Mouse (Mus musculus) ovary, adult 18-20 months (tissue): ENCODE results near the gene Gm14743.
"Not testable (repeated sequence)": the region's sequence is repeated elsewhere in the genome, so short reads cannot be mapped to it uniquely, and the experiment has no call there.

ENCODE experiments used
- DNase-seq: peaks from one replicate; pipeline ENCODE4 v3.0.0; 2022; ENCODE audit warnings: low spot score, mixed read lengths

Gene Gm14743

GRCm38 (mm10) chrX:78245821-78246220 is at the start of gene Gm14743:
TSS of gene Gm14743 (minus strand) at chrX:78245921.
- not testable (repeated sequence) for DNase-seq

- no peak for DNase-seq
Measured at GRCm38 (mm10) chrX:78202829-78203228, 42.9 kb downstream of the Gm14743 start.

GRCm38 (mm10) chrX:78202220-78202619 is 43.5 kb downstream of the Gm14743 start:
- not testable (repeated sequence) for DNase-seq
